Mouse (Mus musculus) T-helper 2 cell (primary cell): ENCODE measurements around the gene Ackr1.

ENCODE experiments used
- in situ Hi-C: fragments of 300-600 bp; cut with MboI, MseI; formaldehyde crosslinking; loops from one replicate; pipeline ENCODE4 v1.15.1; 2025; ENCODE audit warnings: high pct_unique_total_duplicates

Gene Ackr1

DNA sequence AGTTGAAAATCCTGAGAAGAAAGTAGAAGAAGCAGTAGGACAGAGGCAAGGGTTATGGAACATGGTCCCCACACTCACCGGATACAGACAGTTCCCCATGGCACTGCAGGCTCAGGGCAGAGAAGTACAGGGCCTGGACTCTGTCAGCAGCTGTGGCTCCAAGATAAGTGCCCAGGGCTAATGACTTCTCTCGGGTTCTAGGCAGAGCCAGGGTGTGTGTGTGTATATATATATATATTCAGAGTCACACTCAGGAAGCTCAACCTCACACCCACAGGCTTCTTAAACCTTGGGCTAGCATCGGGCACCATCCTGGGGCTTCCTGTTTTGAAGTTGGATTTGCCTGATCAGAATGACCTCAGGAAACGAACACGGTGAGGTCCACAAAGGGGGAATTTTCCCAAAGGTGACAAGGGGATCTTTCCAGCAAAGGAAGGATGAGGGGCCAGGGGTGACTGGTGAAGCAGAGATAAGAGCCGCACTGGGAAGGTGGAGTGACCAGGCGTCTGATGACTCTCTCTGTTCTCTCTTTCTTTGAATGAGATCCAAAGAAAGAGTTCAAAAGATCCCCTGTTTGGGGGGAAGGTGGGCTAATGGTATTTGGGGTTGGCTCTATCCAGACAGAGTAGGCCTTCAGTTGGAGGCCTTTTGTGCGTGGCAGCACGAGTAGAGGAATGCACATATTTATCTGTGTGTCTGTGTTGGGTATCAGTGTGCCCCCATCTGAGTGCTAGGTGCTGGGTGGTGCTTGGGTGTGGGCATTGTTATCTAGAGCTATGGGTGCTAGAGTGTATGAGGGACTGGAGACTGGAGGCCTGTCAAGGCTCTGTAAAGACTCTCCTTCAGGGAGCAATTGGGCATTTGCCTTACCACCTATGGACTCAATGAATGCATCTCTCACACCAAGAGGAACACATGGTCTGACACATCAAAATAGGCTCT, at the start of gene Ackr1:
Gene Ackr1, minus strand, starts transcription at position 439 of the 942 bp plus-strand sequence.
- in situ Hi-C loops = no loop called here

DNA sequence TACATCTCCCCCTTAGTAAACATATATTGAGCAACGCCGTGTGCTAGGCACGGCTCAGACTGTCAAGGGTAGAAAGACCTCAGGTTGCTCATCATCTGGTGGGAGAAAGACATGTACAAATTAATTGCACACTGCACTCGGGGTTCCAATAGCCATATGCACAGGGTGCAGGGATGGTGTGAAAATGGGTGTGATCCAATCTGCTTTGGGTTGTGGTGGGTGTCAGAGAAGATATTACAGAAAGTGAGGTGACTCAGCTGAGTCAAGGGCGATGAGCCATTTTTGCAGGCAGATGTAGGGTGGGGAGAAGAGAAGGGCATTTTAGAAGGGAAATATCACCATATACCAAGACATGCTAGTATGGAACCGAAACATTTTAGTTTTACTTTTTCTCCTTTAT, 47.9 kb upstream of the Ackr1 start:
- in situ Hi-C loops = loop anchor here (25.0 kb wide), 1 partner anchor 969 kb away; no protein-coding TSS in a partner anchor

DNA sequence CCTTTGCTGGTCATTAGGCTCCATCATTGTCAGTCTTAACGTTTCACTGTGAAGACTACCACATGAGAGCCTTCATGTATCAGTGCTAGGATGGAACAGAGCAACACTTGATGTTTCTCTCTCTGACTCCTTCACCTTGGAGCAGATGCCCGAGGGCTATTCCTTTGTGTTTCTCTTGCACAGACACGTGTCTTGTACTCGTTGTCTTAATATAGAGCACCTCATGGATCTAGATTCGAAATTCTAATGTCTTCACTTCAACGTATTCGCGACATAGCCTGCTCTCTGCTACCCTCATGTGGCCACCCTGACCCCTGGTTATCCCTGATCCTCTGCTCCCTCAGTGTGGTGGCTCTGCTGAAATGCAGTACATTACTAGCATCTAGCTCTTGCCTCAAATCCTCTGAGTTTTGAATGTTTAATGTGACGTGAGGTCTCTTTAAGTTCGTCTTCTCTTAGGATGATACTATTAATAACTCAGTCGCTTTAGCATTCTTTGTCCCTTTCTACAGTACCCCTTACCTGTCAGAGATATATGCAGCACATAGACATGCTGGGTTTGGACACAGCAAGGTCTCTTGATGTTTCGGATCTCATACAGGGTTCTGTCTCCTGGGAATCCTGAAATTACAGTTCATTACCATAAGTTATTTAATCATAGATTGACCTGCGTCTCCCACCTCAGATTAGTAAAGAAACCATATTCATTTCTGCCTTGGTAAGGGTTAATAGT, 44.0 kb upstream of the Ackr1 start:
- in situ Hi-C loops = loop anchor here (25.0 kb wide), 1 partner anchor 965 kb away; no protein-coding TSS in a partner anchor

DNA sequence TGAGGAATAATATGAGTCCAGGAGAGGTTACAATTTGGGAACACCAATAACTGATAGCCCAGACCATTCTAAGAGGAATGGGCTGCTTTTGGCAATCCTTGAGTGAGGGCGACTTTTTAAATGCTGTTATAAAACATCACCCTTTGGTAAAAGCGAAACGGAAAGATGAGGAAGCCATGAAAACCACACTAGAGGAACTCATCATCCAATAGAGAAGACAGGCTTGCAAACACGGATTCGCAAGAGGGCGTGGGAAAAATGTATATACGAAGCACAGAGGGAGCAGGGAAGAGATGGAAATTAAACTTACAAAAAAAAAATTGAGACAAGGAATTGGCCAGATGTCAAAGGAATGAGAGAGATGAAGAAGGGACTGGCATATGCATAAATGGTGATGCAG, 40.5 kb upstream of the Ackr1 start:
- in situ Hi-C loops = no loop called here

DNA sequence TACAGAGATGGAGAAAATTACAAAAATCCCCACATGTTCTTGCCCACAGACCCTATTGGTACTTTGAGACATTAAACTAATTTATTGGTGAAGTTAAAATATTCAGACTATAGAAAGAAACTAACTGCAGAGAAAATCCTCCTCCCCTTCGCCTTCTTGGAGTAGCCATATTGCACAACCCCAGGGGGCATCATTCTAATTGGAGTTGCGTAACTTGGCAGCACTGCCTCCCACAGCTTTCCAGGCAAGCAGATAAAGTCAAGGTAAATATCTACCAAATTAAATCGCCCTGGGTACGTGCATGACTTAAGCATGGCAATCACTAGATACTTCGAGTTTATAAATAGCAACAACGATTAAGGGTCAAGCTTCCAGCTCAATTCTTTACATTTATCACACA, 38.0 kb upstream of the Ackr1 start:
- in situ Hi-C loops = no loop called here

DNA sequence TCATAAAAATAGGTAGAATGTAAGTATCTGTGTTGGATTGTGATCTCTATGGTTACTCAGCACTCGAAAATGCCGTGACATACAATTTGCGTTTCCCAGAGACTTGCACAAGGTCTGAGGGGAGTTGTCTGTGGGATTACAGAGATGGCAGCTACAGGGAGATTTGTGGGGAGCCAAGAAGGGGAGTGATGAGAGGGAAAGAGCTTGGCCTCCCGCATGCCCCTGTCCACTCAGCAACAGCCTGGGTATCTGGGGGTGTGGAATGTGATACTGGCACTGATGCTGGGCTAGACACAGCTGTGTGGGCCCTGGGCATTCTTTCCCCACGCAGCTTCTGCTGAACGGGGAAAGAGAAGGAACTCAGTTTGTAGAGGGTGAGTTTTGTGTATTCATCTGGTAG, 36.9 kb upstream of the Ackr1 start:
- in situ Hi-C loops = no loop called here

DNA sequence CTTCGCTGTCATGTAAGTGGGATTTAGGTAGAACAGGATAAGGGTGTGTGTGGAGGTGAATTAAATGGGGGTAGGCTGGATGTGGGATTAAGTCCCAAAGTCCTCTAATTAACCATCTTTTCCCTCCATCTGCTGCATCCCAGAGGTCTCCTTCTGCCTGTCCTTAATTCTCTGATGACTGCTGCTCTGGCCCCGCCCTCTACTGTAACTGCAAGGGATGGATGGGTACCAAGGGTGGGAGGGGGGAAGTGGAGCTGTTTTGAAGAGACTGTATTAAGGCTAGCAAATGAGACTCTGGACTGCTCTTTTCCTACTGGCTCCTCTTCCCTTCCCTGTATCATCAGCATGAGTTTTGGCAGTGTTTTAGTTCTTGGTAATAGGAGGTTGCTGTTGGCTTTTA, 36.1 kb upstream of the Ackr1 start:
- in situ Hi-C loops = no loop called here

DNA sequence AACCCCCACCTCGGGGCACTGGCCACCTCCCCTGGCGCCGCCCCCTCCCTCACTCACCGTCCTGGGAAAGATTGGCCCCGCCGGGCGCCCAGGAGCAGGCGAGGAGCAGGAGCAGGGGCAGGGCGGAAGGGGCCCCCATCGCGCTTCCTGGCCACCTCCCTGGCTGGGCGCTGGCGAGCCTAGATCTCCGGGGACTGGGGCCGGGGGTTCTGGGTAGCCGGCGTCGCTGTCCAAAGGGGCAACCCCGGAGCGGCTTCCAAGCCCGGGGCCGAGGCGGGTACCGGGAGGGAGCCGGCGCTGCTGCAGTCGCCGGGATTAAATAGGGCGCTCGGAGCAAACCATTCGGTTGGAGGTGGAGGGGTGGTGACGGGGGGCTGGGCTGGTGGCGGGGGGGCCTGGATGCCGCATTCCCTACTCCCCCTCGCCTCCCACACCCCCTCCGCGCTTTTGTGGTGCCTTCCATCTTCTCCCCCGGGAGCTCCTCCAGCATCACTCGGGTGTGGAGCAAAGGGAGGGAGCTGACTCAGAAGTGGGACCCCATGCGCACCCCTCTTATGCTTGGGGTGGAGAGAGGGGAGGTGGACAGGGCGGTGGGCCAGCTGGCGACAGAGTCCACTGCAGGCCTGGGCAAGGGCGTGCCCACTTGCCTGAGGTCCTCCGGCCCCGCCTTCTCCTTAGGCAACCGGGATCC, 34.0 kb upstream of the Ackr1 start, which contains the start of gene Cadm3:
Gene Cadm3, minus strand, starts transcription at position 340 of the 691 bp plus-strand sequence.
- in situ Hi-C loops = no loop called here

DNA sequence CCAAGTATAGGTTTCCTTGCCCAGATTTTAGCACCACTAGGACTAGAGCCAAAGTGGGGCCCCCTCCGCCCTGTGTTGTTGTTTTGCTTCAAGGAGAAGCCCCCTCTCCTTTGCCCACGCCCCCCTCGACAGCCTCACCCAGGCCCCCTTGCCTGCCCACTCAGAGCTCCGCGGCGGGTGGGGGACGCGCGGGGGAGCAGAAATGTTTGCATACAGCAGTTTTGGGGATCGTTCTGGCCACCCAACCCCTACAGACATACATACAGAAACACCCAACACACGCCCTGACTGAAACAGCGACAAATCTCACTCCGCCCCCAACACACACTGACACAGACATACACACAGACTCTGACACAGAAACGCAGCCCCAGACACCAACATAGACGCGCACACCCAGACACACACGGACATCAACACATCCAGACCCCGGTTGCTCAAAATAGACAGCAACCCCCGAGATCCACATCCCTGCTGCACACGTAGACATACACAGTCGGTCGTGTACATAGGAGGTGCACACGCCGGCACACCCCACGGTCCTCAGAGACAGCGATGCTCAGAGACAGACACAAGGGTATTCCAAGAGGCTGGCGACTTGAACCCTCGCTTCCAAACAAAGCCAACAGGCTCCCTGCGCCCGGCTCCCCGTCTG, 33.3 kb upstream of the Ackr1 start:
- in situ Hi-C loops = no loop called here

DNA sequence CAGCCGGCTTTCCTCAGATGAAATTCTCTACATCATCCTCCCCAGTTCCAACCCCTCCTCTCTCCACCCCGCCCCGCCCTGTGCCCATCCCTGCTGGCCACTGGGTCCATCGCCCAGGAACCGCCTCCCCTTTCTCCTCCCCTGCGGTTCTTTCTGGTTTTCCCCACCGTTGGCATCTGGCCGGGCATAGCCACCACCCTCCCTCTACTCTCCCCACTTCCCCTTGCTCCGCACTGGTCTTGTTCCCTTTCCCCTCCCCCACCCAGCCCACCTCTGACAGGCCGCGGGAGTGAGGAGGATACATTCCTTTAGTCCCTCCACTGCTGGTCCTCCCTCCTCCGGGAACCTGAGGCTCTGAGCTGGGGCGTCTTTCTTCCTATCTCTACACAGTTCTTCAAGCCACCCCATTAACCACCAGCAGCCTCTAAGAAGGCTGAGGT, 32.4 kb upstream of the Ackr1 start:
- in situ Hi-C loops = no loop called here

DNA sequence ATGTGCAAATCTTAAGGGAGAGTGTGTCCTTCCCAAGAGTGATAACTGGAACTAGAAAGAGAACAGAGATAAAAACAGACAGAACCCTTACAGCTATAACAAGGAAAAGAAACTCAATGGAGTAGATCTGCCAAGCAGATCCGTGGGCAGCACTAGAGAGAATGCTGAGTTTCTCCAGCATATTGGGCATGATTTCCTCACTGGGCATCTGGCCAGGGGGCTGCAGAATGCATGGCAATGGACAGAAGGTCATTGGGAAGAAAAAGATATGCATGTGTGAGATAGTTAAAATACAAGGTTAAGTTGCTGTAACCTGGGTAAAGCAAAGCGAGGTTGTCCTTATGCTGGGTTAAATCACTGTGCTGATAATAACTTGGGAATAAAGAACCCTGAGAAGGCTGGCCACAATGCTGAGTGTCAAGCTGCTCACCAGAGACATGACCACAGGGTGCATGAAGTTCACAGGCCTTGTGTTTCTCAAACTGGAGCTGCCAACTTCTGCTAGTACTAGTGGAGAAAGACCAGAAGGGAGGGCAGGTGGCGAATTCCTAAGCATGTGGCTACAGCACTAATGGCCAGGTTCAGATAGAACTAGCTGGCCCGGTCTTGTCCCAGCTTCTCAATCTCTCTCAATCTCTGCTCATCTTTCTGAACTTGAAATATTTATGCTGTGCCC, 30.7 kb upstream of the Ackr1 start:
- in situ Hi-C loops = no loop called here

DNA sequence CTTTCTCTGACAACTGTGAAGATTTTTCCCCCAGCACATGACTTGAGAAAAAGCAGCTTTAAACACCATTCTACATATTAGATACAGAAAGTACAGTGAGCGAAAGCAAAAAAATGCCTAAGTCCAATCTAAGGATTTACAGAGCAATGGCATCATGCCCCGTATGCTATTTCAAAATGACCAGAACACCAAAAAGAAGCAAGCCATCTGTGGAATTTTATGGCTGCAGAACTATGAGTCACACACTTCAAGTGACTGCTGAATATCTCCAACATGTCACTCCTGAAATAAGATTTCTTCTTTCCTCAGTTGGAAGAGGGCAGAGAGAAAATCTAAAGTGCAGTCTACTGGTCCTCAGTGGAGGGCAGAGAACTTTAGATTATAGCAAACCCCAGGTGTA, 29.9 kb upstream of the Ackr1 start:
- in situ Hi-C loops = no loop called here

DNA sequence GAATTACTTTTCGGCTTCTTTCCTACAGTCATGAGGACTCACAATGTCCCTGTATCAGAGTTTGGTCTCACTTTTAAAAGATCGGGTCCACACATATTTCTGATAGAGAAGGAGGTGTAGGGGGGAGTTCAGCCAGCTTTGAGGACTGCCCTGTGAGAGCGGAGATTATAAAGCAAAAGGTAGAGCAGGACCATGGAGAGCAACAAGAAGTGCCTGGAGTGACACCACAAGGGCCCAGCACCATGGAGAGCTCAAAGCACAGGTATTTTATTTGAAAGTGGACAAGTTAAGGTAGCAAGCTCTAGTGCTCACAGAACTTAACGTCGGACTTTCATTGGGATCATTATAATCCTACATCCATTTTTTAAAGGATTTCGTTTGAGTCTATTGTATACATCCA, 28.1 kb upstream of the Ackr1 start:
- in situ Hi-C loops = no loop called here

DNA sequence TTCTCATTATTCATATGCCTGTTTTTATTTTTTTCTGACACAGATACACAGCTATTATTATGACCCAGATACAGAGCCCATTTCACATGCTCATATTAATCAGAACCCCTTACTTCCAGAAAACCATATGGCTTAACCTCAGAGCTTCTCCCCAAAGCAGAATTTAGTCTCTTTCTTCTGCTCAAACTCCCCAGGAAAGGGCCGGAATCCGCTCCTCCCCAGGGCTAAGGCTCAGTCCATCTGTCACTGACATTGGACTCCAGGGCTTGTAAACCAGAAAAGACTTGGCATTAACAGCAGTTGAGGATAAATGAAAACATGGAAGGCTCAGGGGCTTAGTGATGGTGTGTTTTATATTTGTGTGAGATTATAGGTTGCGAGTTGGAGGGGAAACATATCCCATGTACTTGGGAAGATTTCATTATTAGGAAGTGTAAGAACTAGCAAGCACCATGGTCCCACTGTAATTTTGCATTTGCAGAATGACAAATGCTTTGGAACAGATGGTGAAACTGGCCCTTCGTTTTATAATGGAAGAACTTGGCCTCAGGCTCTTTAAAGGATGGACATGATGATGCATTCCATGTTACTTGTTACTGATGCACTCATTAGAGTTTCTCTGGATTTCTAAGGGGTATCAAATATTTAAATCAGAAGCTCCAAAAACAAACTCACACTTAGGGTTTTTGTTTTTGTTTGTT, 26.2 kb upstream of the Ackr1 start:
- in situ Hi-C loops = no loop called here

DNA sequence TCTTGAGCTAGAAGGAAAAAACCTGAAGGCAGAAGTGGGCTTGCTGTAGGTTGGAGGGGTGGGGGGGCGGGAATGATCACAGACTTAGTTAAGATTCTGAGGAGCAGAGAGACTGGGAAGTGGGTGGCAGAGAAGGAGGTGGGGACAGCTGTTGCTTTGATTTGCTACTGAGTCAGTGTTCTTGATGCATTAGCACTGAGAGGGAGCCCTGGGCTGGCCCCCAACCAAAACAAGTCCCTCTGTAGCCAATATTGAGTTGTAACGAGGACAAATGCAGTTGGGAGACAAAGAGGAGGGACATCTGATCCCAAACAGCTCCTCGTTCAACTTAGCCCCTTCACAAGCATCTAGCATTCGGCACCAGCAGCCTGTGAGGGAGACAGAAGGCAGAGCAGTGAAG, 24.2 kb upstream of the Ackr1 start:
- in situ Hi-C loops = no loop called here

DNA sequence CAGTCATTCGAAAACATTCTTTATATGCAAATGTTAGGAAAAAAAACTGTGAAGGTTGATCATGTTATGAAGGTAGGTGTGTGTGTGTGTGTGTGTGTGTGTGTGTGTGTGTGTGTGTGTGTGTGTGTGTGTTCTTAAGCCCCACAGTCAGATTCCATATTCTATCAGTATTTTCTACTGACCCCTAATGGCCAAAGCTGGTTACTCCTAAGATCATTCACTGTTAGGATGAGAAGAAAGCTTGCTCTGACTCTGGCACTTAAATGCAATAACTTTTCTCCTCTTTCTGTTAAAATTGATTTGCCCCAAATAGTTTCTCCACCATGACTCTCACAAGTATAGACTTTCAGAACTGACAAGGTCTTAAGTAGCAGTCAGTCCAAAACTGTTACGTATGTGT, 23.1 kb upstream of the Ackr1 start:
- in situ Hi-C loops = no loop called here

DNA sequence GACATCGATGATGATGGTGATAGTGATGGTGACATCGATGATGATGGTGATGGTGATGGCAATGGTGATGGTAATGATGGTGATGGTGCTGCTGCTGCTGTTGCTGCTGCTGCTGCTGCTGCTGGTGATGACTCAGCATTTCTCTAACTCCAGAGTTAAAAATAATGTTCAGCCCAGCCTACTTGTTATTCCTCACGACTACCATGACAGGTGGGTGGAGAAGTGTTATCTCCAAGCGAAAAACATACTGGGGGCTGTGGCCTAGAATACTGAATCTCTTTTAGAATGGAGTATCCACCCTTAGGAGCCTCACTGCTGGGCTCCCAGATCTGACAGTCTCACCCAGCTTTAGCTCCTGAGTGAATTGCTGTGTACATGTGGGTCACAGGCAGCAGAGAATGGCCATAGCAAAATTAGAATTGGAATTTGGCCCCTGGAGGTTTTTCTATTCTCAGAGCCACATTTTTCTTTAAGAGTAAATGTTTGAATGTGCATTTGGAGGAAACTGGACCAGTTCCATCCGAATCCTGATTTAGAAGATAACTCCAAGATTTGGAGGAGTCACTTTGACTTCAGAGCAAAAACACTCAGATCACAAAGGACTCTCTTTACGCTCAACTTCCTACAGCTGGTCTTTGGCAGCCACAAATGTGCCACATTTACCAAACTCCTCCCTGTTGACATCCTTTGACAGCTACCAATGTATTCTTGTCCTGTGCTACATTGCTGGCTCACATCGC, 21.7 kb upstream of the Ackr1 start:
- in situ Hi-C loops = no loop called here

DNA sequence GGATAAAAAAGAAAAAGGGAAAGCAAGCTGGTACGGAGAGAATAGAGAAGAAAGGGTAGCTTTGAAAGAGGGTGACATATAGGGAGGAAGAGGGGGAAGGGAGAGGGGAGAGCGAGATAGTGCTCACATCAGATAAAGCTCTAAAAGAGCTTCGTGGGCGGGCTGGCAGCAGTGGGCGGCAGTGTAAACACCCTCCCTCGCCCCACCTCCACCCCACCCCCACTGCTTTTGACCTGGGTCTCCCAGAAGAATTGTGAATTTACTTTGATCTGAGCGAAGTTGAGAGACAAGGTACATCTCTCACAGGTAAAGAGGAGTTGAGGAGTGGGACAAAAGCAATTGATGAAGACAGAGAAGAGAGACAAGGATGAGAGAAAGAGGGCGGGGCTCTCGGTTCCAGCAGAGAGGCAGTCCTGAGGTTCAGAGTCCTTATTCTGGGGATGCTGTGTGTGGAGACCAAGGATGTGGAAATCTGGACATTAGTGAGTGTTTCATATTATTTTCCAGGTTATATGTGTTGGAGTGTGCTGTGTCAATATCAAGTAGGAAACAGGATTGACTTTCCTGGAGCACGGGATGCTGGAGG, 16.9 kb upstream of the Ackr1 start, which contains the start of gene Aim2:
Gene Aim2, plus strand, starts transcription at position 508 of the 586 bp plus-strand sequence.
- in situ Hi-C loops = no loop called here

DNA sequence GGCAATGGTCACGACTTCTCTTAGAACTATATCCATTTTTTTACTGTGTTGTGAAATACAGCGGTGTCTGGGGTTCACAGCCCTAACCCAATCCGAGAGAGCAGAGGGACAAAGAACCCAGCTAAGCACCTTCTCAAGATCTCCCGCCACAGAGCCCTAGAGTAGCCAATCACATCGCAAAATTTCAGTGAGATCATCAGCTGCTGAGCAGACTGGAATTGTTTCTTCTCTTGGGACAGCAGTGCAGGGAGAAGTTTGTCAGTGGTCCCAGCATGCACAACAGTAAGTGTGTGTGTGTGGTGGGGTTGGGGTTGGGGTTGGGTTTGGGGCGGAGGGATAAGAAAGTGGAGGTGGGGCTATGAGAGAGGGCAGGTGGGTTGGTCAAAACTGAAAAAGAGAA, 16.4 kb upstream of the Ackr1 start:
- in situ Hi-C loops = no loop called here
